Mouse (Mus musculus): Measurements from ENCODE around the gene Atrip.

The Atrip gene

GRCm38 (mm10) chr9:109073661-109074573 is at the start of gene Atrip:
Gene Atrip (minus strand): TSS chr9:109074124.
- Histone ChIP-seq H3K27me3 (ENCODE audit: control insufficient read depth, insufficient read depth, low read length, poor library complexity, severe bottlenecking) (no peaks in the 10 kb centered on the region), H3K36me3 (ENCODE audit: control insufficient read depth, insufficient read depth, low read length, poor library complexity, severe bottlenecking) (0 out of 2 replicates have a peak, but pooled peaks cover 2% of the 10 kb centered on the region)
- DNase-seq (ENCODE audit: low read depth, low spot score): peak; percentile 86

- no peak for DNase-seq (ENCODE audit: low read depth, low spot score)
- Histone ChIP-seq H3K36me3 (ENCODE audit: control insufficient read depth, insufficient read depth, low read length, poor library complexity, severe bottlenecking) (no peaks in the 10 kb centered on the region), H3K27me3 (ENCODE audit: control insufficient read depth, insufficient read depth, low read length, poor library complexity, severe bottlenecking) (no peaks in the 10 kb centered on the region)
These were observed 49.3 kb upstream of the Atrip start for GRCm38 (mm10) chr9:109123266-109123665.

GRCm38 (mm10) chr9:109122553-109123085 is 48.7 kb upstream of the Atrip start:
- Histone ChIP-seq H3K36me3 (ENCODE audit: control insufficient read depth, insufficient read depth, low read length, poor library complexity, severe bottlenecking) (no peaks in the 10 kb centered on the region), H3K27me3 (ENCODE audit: control insufficient read depth, insufficient read depth, low read length, poor library complexity, severe bottlenecking) (no peaks in the 10 kb centered on the region)
- peak; percentile 79 for DNase-seq (ENCODE audit: low read depth, low spot score)

GRCm38 (mm10) chr9:109120956-109121355 is 47.0 kb upstream of the Atrip start:
- H3K36me3 ChIP-seq (ENCODE audit: control insufficient read depth, insufficient read depth, low read length, poor library complexity, severe bottlenecking): no peaks in the 10 kb centered on the region
- DNase-seq (ENCODE audit: low read depth, low spot score): no peak
- no peaks in the 10 kb centered on the region for H3K27me3 ChIP-seq (ENCODE audit: control insufficient read depth, insufficient read depth, low read length, poor library complexity, severe bottlenecking)

- Histone ChIP-seq H3K27me3 (ENCODE audit: control insufficient read depth, insufficient read depth, low read length, poor library complexity, severe bottlenecking) (no peaks in the 10 kb centered on the region), H3K36me3 (ENCODE audit: control insufficient read depth, insufficient read depth, low read length, poor library complexity, severe bottlenecking) (no peaks in the 10 kb centered on the region)
- DNase-seq (ENCODE audit: low read depth, low spot score): no peak
These were observed 45.6 kb upstream of the Atrip start for GRCm38 (mm10) chr9:109119571-109119970.

- peak; percentile 14 for DNase-seq (ENCODE audit: low read depth, low spot score)
- H3K27me3 ChIP-seq (ENCODE audit: control insufficient read depth, insufficient read depth, low read length, poor library complexity, severe bottlenecking): no peaks in the 10 kb centered on the region
- no peaks in the 10 kb centered on the region for H3K36me3 ChIP-seq (ENCODE audit: control insufficient read depth, insufficient read depth, low read length, poor library complexity, severe bottlenecking)
These were observed 44.2 kb upstream of the Atrip start for GRCm38 (mm10) chr9:109118106-109118505.

- no peaks in the 10 kb centered on the region for H3K36me3 ChIP-seq (ENCODE audit: control insufficient read depth, insufficient read depth, low read length, poor library complexity, severe bottlenecking)
- DNase-seq (ENCODE audit: low read depth, low spot score): no peak
- no peaks in the 10 kb centered on the region for H3K27me3 ChIP-seq (ENCODE audit: control insufficient read depth, insufficient read depth, low read length, poor library complexity, severe bottlenecking)
These were observed 42.3 kb upstream of the Atrip start for GRCm38 (mm10) chr9:109116205-109116604.

GRCm38 (mm10) chr9:109114871-109115270 is 40.9 kb upstream of the Atrip start:
- DNase-seq (ENCODE audit: low read depth, low spot score): no peak
- Histone ChIP-seq H3K36me3 (ENCODE audit: control insufficient read depth, insufficient read depth, low read length, poor library complexity, severe bottlenecking) (no peaks in the 10 kb centered on the region), H3K27me3 (ENCODE audit: control insufficient read depth, insufficient read depth, low read length, poor library complexity, severe bottlenecking) (no peaks in the 10 kb centered on the region)

GRCm38 (mm10) chr9:109114276-109114675 is 40.4 kb upstream of the Atrip start:
- DNase-seq (ENCODE audit: low read depth, low spot score): no peak
- no peaks in the 10 kb centered on the region for H3K27me3 ChIP-seq (ENCODE audit: control insufficient read depth, insufficient read depth, low read length, poor library complexity, severe bottlenecking)
- H3K36me3 ChIP-seq (ENCODE audit: control insufficient read depth, insufficient read depth, low read length, poor library complexity, severe bottlenecking): no peaks in the 10 kb centered on the region

- DNase-seq (ENCODE audit: low read depth, low spot score): no peak
- no peaks in the 10 kb centered on the region for H3K36me3 ChIP-seq (ENCODE audit: control insufficient read depth, insufficient read depth, low read length, poor library complexity, severe bottlenecking)
These were observed 39.4 kb upstream of the Atrip start for GRCm38 (mm10) chr9:109113331-109113730.

GRCm38 (mm10) chr9:109111591-109111990 is 37.7 kb upstream of the Atrip start:
- no peaks in the 10 kb centered on the region for H3K27me3 ChIP-seq (ENCODE audit: control insufficient read depth, insufficient read depth, low read length, poor library complexity, severe bottlenecking)
- no peak for DNase-seq (ENCODE audit: low read depth, low spot score)

More at GRCm38 (mm10) chr9:109113331-109113730, 39.4 kb upstream of the Atrip start:
- no peaks in the 10 kb centered on the region for H3K27me3 ChIP-seq (ENCODE audit: control insufficient read depth, insufficient read depth, low read length, poor library complexity, severe bottlenecking)

GRCm38 (mm10) chr9:109111101-109111500 is 37.2 kb upstream of the Atrip start:
- no peaks in the 10 kb centered on the region for H3K36me3 ChIP-seq (ENCODE audit: control insufficient read depth, insufficient read depth, low read length, poor library complexity, severe bottlenecking)
- no peak for DNase-seq (ENCODE audit: low read depth, low spot score)
- no peaks in the 10 kb centered on the region for H3K27me3 ChIP-seq (ENCODE audit: control insufficient read depth, insufficient read depth, low read length, poor library complexity, severe bottlenecking)

More at GRCm38 (mm10) chr9:109111591-109111990, 37.7 kb upstream of the Atrip start:
- H3K36me3 ChIP-seq (ENCODE audit: control insufficient read depth, insufficient read depth, low read length, poor library complexity, severe bottlenecking): no peaks in the 10 kb centered on the region

GRCm38 (mm10) chr9:109110240-109110639 is 36.3 kb upstream of the Atrip start:
- Histone ChIP-seq H3K36me3 (ENCODE audit: control insufficient read depth, insufficient read depth, low read length, poor library complexity, severe bottlenecking) (no peaks in the 10 kb centered on the region), H3K27me3 (ENCODE audit: control insufficient read depth, insufficient read depth, low read length, poor library complexity, severe bottlenecking) (no peaks in the 10 kb centered on the region)
- no peak for DNase-seq (ENCODE audit: low read depth, low spot score)

GRCm38 (mm10) chr9:109107341-109107740 is 33.4 kb upstream of the Atrip start:
- no peak for DNase-seq (ENCODE audit: low read depth, low spot score)
- Histone ChIP-seq H3K36me3 (ENCODE audit: control insufficient read depth, insufficient read depth, low read length, poor library complexity, severe bottlenecking) (no peaks in the 10 kb centered on the region), H3K27me3 (ENCODE audit: control insufficient read depth, insufficient read depth, low read length, poor library complexity, severe bottlenecking) (no peaks in the 10 kb centered on the region)

- no peak for DNase-seq (ENCODE audit: low read depth, low spot score)
These were observed 31.7 kb upstream of the Atrip start for GRCm38 (mm10) chr9:109105648-109106047.

More at GRCm38 (mm10) chr9:109105648-109106047, 31.7 kb upstream of the Atrip start:
- Histone ChIP-seq H3K36me3 (ENCODE audit: control insufficient read depth, insufficient read depth, low read length, poor library complexity, severe bottlenecking) (no peaks in the 10 kb centered on the region), H3K27me3 (ENCODE audit: control insufficient read depth, insufficient read depth, low read length, poor library complexity, severe bottlenecking) (no peaks in the 10 kb centered on the region)

Data from splenic B cell, adult 2 months (primary cell).